Mouse (Mus musculus): ENCODE measurements around the gene Dnajb8. TPM values are rescaled to one million over a fixed set of nuclear protein-coding genes. Genes with fewer than 3 reads are reported as not detected.

Dnajb8 gene
- not detected in 2 replicates for polyA plus RNA-seq (2015; fragmentation: Nextera tagmentation; extraction: Ambion mirVana)

GRCm38 (mm10) chr6:88221968-88222367 lies at the start of gene Dnajb8:
Dnajb8 (plus strand) TSS chr6:88222268.
- WGBS, result 45% methylated on average over 10 of the region's 10 CpGs
- H3K9ac ChIP-seq, result no peak within 1 kb of the TSS
- H3K4me3 ChIP-seq (replicated peaks), result no peak within 1 kb of the TSS
- H3K36me3 ChIP-seq, result no peaks in the 10 kb centered on the region
- H3K9me3 ChIP-seq, result no peaks in the 10 kb centered on the region
- H3K4me1 ChIP-seq, result no peaks in the 10 kb centered on the region
- no peak within 1 kb of the TSS for H3K27ac ChIP-seq
- no peak within 1 kb of the TSS for H3K4me2 ChIP-seq
- no peak for ATAC-seq (ENCODE audit: insufficient read depth, low FRiP score, low read depth)
- H3K27me3 ChIP-seq (replicated peaks), result no peaks in the 10 kb centered on the region

GRCm38 (mm10) chr6:88174191-88174590 lies 47.9 kb upstream of the Dnajb8 start:
- Histone ChIP-seq H3K4me1 (no peaks in the 10 kb centered on the region), H3K36me3 (no peaks in the 10 kb centered on the region), H3K9me3 (0 out of 2 replicates have a peak, but pooled peaks cover 4% of the 10 kb centered on the region), H3K27ac (no peak overlapping the region), H3K4me2 (no peak overlapping the region), H3K9ac (no peak overlapping the region), H3K4me3 (replicated peaks) (no peak overlapping the region), H3K27me3 (replicated peaks) (no peaks in the 10 kb centered on the region)
- ATAC-seq (ENCODE audit: insufficient read depth, low FRiP score, low read depth), result no peak
- WGBS, result 90% methylated on average over 3 of the region's 3 CpGs

- Histone ChIP-seq H3K36me3 (no peaks in the 10 kb centered on the region), H3K4me2 (no peak overlapping the region), H3K27ac (no peak overlapping the region), H3K9me3 (0 out of 2 replicates have a peak, but pooled peaks cover 4% of the 10 kb centered on the region), H3K27me3 (replicated peaks) (no peaks in the 10 kb centered on the region), H3K4me1 (no peaks in the 10 kb centered on the region), H3K9ac (no peak overlapping the region), H3K4me3 (replicated peaks) (no peak overlapping the region)
- ATAC-seq (ENCODE audit: insufficient read depth, low FRiP score, low read depth), result no peak
- WGBS, result 92% methylated on average over 2 of the region's 2 CpGs
Measured at GRCm38 (mm10) chr6:88174676-88175075, 47.4 kb upstream of the Dnajb8 start.

GRCm38 (mm10) chr6:88184671-88185070 lies 37.4 kb upstream of the Dnajb8 start:
- WGBS, result 65% methylated on average over 4 of the region's 4 CpGs
- no peak for ATAC-seq (ENCODE audit: insufficient read depth, low FRiP score, low read depth)
- peaks cover 26% of the 10 kb centered on the region for H3K27me3 ChIP-seq (replicated peaks)
- no peak overlapping the region for H3K4me3 ChIP-seq (replicated peaks)
- peaks cover 7% of the 10 kb centered on the region for H3K4me1 ChIP-seq
- H3K9ac ChIP-seq, result no peak overlapping the region
- no peaks in the 10 kb centered on the region for H3K36me3 ChIP-seq
- H3K27ac ChIP-seq, result no peak overlapping the region
- H3K4me2 ChIP-seq, result no peak overlapping the region
- no peaks in the 10 kb centered on the region for H3K9me3 ChIP-seq

GRCm38 (mm10) chr6:88188148-88188547 lies 33.9 kb upstream of the Dnajb8 start:
- H3K4me2 ChIP-seq, result no peak overlapping the region
- no peak overlapping the region for H3K9ac ChIP-seq
- H3K4me3 ChIP-seq (replicated peaks), result no peak overlapping the region
- no peaks in the 10 kb centered on the region for H3K36me3 ChIP-seq
- no peak overlapping the region for H3K27ac ChIP-seq
- peaks cover 19% of the 10 kb centered on the region for H3K4me1 ChIP-seq
- peaks cover 61% of the 10 kb centered on the region for H3K27me3 ChIP-seq (replicated peaks)
- H3K9me3 ChIP-seq, result no peaks in the 10 kb centered on the region
- ATAC-seq (ENCODE audit: insufficient read depth, low FRiP score, low read depth), result no peak
- 74% methylated on average over 6 of the region's 6 CpGs for WGBS

- no peaks in the 10 kb centered on the region for H3K36me3 ChIP-seq
- no peaks in the 10 kb centered on the region for H3K9me3 ChIP-seq
- H3K4me1 ChIP-seq, result peaks cover 28% of the 10 kb centered on the region
- no peak overlapping the region for H3K27ac ChIP-seq
- peaks cover 74% of the 10 kb centered on the region for H3K27me3 ChIP-seq (replicated peaks)
- peak overlapping the region; percentile 91 for H3K4me2 ChIP-seq
- no peak overlapping the region; the same call in 1 of the 2 replicates for H3K9ac ChIP-seq
- peak; percentile 74 for ATAC-seq (ENCODE audit: insufficient read depth, low FRiP score, low read depth)
- WGBS, result 1% methylated on average over 56 of the region's 56 CpGs
- peak overlapping the region; percentile 58 for H3K4me3 ChIP-seq (replicated peaks)
Measured at GRCm38 (mm10) chr6:88189312-88190042, 32.6 kb upstream of the Dnajb8 start.

- Histone ChIP-seq H3K9ac (no peak overlapping the region), H3K4me3 (replicated peaks) (peak overlapping the region; percentile 58), H3K27me3 (replicated peaks) (peaks cover 77% of the 10 kb centered on the region), H3K27ac (no peak overlapping the region), H3K36me3 (no peaks in the 10 kb centered on the region), H3K4me2 (peak overlapping the region; percentile 91), H3K4me1 (peaks cover 28% of the 10 kb centered on the region), H3K9me3 (no peaks in the 10 kb centered on the region)
- ATAC-seq (ENCODE audit: insufficient read depth, low FRiP score, low read depth), result no peak
- 2% methylated on average over 13 of the region's 13 CpGs for WGBS
Measured at GRCm38 (mm10) chr6:88190043-88190309, 32.1 kb upstream of the Dnajb8 start.

- peaks cover 28% of the 10 kb centered on the region for H3K4me1 ChIP-seq
- H3K27me3 ChIP-seq (replicated peaks), result peaks cover 82% of the 10 kb centered on the region
- 5% methylated on average over 49 of the region's 49 CpGs for WGBS
- H3K4me2 ChIP-seq, result peak overlapping the region; percentile 91
- peak overlapping the region; percentile 2; the same call in 1 of the 2 replicates for H3K4me3 ChIP-seq (replicated peaks)
- no peaks in the 10 kb centered on the region for H3K9me3 ChIP-seq
- no peak for ATAC-seq (ENCODE audit: insufficient read depth, low FRiP score, low read depth)
- no peak overlapping the region for H3K9ac ChIP-seq
- no peak overlapping the region for H3K27ac ChIP-seq
- H3K36me3 ChIP-seq, result no peaks in the 10 kb centered on the region
Measured at GRCm38 (mm10) chr6:88190310-88191023, 31.6 kb upstream of the Dnajb8 start.

- Histone ChIP-seq H3K9me3 (no peaks in the 10 kb centered on the region), H3K4me3 (replicated peaks) (0 out of 2 replicates have a peak overlapping the region, but pooled peaks have one; percentile 2), H3K9ac (no peak overlapping the region), H3K4me1 (peaks cover 28% of the 10 kb centered on the region), H3K27ac (no peak overlapping the region), H3K36me3 (no peaks in the 10 kb centered on the region), H3K4me2 (peak overlapping the region; percentile 91; the same call in 1 of the 2 replicates), H3K27me3 (replicated peaks) (peaks cover 87% of the 10 kb centered on the region)
- no peak for ATAC-seq (ENCODE audit: insufficient read depth, low FRiP score, low read depth)
- WGBS, result 40% methylated on average over 6 of the region's 6 CpGs
Measured at GRCm38 (mm10) chr6:88191024-88191365, 31.1 kb upstream of the Dnajb8 start.

- H3K4me3 ChIP-seq (replicated peaks), result no peak overlapping the region
- 26% methylated on average over 4 of the region's 4 CpGs for WGBS
- no peak overlapping the region for H3K4me2 ChIP-seq
- no peaks in the 10 kb centered on the region for H3K9me3 ChIP-seq
- H3K27me3 ChIP-seq (replicated peaks), result peaks cover 93% of the 10 kb centered on the region
- ATAC-seq (ENCODE audit: insufficient read depth, low FRiP score, low read depth), result no peak
- H3K4me1 ChIP-seq, result peaks cover 30% of the 10 kb centered on the region
- no peak overlapping the region for H3K27ac ChIP-seq
- no peaks in the 10 kb centered on the region for H3K36me3 ChIP-seq
- no peak overlapping the region for H3K9ac ChIP-seq
Measured at GRCm38 (mm10) chr6:88191411-88192070, 30.5 kb upstream of the Dnajb8 start.

GRCm38 (mm10) chr6:88192756-88193155 lies 29.3 kb upstream of the Dnajb8 start:
- H3K4me1 ChIP-seq, result peaks cover 42% of the 10 kb centered on the region
- no peaks in the 10 kb centered on the region for H3K9me3 ChIP-seq
- peaks cover 98% of the 10 kb centered on the region for H3K27me3 ChIP-seq (replicated peaks)
- ATAC-seq (ENCODE audit: insufficient read depth, low FRiP score, low read depth), result no peak
- no peak overlapping the region for H3K4me3 ChIP-seq (replicated peaks)
- H3K27ac ChIP-seq, result no peak overlapping the region
- H3K36me3 ChIP-seq, result no peaks in the 10 kb centered on the region
- 31% methylated on average over 8 of the region's 8 CpGs for WGBS
- H3K4me2 ChIP-seq, result no peak overlapping the region
- no peak overlapping the region for H3K9ac ChIP-seq

Data from stomach, embryonic 15.5 days (tissue).